Mouse (Mus musculus) gastrocnemius, adult 8-10 months (tissue): ENCODE results near the gene Patl2. TPM values are rescaled to one million over a fixed set of nuclear protein-coding genes. Genes with fewer than 3 reads are reported as not detected.
"Not testable (repeated sequence)": the region's sequence is repeated elsewhere in the genome, so short reads cannot be mapped to it uniquely, and the experiment has no call there.

Experiments
- DNase-seq, 2 experiments: peaks; one replicate each; pipeline ENCODE4 v3.0.0; 2022; ENCODE audit warnings: low spot score in 2 of 2
- total RNA-seq, 4 experiments: library from RNA; stranded (reverse); gene quantifications; 2 replicates each; pipeline ENCODE4 v1.2.4; 2022

Patl2 gene
- not detected for total RNA-seq

DNA sequence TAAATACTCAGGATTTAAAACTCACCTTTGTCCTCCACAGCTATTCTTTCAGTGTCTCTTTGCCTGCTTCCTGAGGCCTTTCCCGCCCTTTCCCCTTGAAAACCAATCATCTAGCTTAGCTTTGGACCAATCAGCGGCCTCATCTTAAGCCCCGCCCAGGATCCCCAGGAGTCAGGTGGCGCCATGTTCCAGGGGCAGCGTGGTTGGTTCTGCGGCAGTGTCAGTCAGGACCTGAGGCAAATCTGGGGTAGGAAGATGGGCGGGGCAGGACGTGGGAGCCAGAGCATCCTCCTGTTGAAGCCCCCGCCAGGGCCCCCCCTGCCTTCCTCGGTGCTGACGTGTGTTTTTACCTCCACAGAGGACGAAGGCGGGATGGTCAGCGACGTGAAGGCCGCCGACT, at the start of gene Patl2, which contains the start of gene Terb2:
Gene Patl2, minus strand, starts transcription at position 84 of the 400 bp plus-strand sequence.
Gene Terb2, plus strand, starts transcription at position 167 of the 400 bp plus-strand sequence.
- no peak for DNase-seq

- no peak for DNase-seq
Measured at GRCm38 (mm10) chr2:122235425-122235824, 49.4 kb upstream of the Patl2 start.

DNA sequence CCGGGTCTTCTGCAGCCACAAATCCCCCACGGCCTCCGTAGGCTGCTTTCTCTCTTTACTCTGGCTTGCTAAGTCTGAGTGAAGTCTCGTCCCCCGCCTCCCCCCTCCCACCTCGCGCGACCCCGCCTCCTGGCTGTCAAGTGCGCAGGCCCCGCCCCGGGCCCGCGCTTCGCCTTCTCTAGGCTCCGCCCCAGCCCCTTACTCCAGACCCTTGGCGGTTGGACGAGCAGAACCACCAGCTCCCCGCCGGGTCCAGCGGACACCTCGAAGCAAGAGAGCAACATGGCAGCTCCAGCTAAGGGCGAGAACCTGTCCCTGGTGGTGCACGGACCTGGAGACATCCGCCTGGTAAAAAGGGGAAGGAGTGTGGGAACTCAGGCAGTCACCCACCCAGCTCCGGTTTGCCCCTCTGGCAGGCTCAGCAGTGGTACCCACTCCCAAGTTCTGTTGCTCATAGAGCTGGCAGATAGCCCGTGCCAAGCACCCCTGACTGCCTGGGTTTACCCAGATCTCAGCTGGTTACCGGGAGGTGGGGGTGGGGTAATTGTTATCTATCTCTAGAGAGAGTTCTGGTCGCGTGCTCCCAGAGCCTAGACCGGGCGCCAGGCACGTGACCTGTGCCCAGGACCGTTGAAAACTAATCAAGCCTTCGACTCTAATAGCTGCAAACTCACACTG, 48.8 kb upstream of the Patl2 start, which contains the start of gene Sord:
Gene Sord, plus strand, starts transcription at position 139 of the 678 bp plus-strand sequence.
- peak; percentile 42 to 70 for DNase-seq

DNA sequence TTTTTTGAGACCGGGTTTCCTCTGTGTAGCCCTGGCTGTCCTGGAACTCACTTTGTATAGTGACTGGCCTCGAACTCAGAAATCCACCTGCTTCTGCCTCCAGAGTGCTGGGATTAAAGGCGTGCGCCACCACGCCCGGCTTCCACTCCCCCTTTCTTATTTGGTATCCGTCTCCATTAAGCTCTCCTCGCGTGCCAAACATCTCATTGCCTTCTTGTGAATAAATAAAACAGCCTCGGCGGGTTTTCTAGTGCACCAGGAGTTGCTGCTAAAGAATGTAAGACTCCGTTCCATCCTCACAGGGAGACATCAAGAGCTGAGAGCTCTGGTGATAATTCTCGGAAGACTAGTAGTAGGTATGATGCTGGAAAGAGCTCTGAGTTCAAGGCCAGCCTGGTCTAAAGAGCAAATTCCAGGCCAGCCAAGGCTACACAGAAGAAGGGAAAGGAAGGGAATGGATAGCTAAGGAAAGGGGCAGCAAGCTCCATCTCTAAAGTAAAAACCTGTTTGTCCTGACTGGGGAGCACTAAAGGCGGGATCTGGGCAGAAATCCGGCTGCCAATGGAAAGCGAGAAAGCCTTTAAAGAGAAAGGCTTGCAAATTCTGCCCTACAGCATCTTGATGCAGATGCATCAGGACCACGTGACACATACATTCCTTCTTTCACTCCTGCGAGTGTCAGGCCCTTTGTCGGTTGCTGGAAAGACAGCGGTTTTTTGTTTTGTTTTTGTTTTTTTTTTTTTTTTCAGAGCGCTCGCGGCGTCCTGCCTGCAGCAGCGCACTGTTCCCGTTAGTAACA, 48.0 kb upstream of the Patl2 start:
- DNase-seq, result peak in 1 of 2 experiments; percentile 5

DNA sequence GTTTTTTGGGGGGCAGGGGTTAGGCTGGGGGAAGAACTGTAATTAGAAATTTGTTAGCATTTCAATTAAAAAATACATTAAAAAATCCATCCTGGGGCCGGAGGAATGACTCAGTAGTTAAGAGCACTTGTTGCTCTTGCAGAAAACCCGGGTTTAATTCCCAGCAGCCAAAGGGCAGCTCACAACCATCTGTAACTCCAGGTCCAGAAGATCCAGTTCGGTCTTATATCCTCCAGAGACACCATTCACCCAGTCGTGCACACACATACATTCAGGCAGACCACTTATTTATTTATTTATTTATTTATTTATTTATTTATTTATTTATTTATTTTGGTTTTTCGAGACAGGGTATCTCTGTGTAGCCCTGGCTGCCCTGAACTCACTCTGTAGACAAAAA, 47.4 kb upstream of the Patl2 start:
- DNase-seq, result no peak

- DNase-seq, result no peak
Measured at GRCm38 (mm10) chr2:122231616-122232015, 45.6 kb upstream of the Patl2 start.

DNA sequence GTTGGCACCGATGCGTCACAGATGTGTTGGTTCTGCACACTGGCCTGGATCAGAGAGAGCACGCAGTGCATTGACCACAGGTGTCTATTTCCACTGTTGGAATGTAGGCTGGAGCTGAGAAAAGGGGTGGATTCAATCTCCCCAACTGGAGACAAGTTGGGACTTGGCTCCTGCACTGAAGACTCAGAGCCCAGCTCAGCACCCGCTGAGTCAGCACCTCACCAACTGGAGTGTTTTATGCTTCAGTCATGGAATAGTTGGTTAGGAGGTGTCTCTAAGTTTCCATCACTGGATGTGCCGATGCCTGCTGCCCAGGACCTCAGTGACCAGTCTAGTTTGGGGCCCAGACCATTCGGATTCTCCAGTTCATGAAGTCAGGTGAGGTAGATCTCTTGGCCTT, 44.4 kb upstream of the Patl2 start:
- DNase-seq, result no peak

- no peak for DNase-seq
Measured at GRCm38 (mm10) chr2:122223654-122224053, 37.7 kb upstream of the Patl2 start.

DNA sequence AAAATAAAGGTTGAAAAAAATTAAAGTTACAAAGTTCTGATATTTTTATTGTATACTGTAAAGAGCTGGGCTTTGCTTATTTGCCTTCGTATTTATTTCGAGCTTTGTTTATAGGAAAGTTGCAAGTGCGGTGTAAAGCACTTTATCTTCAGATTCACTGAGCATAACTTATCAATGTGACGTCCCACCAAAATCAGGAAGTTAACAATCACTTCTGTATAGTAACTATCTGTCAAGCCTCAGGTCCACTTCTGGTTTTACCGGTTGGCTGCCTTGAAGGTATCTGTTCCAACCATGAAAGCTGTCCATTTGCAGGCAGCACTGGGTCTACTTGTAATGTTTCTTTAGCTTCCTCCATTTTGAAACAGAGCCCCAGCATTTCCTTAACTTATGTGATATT, 36.3 kb upstream of the Patl2 start:
- no peak for DNase-seq

- no peak for DNase-seq
Measured at GRCm38 (mm10) chr2:122221798-122222197, 35.8 kb upstream of the Patl2 start.

- no peak for DNase-seq
Measured at GRCm38 (mm10) chr2:122221378-122221777, 35.4 kb upstream of the Patl2 start.

GRCm38 (mm10) chr2:122218234-122218633, 32.2 kb upstream of the Patl2 start:
- DNase-seq, result no peak

DNA sequence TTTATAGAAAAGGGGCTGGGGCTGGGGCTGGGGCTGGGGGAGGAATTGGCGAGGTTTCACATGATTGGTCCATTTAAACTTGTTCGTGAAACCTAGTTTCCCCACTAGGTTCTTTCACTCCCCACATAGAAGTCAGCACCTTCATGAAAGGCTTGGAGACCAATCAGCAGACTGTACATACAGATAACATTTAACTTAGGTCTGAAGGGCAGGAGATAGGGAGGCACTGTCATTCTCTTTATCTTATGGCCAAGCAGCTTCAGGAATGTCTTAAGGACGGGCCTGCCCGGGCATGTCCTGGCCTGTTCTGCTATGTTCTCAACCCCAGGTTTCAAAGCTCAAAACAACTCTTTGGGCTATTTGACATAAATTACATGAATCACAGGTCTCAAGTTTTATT, 31.1 kb upstream of the Patl2 start:
- not testable (repeated sequence) for DNase-seq

GRCm38 (mm10) chr2:122210534-122211228, 24.7 kb upstream of the Patl2 start:
- no peak for DNase-seq

GRCm38 (mm10) chr2:122206440-122207107, 20.6 kb upstream of the Patl2 start:
- no peak for DNase-seq

GRCm38 (mm10) chr2:122201501-122201900, 15.5 kb upstream of the Patl2 start:
- DNase-seq, result no peak

DNA sequence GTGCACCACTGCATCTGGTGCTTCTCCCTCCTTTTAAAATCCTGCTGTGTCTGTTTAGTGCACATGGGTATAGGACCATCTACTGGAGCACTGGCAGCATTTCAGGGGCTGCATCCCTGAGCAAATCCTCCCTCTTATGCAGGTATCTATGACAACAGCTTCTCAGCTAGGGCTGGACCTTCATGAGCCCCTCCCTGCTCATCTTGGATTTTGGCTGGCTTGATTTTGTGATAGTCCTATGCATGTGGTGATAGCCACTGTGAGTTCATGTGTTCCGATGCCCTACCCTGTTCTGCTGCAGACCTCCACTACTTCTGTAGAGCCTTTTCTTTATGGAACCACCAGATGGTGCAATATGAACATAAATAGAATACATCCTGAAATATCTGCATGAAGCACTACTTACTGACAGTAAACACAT, 8.5 kb upstream of the Patl2 start:
- no peak for DNase-seq

DNA sequence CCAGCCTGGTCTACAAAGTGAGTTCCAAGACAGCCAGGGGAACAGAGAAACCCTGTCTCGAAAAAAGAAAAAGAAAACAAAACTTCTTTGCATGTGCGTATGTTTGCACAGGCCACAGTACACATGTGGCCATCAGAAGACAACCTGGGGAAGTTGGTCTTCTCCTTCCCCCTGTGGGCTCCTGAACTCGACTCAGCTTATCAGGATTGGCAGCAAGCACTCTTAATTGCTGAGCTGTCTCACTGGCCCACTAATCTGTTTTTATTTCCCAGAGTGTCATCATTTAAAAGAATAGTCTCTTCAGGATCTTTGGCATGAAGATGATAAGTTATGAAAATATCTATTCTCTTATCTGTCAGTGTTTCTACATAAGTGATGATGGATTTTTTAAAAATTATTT, 5.9 kb upstream of the Patl2 start:
- DNase-seq, result no peak

GRCm38 (mm10) chr2:122186751-122187150, 762 bp upstream of the Patl2 start:
- no peak for DNase-seq

DNA sequence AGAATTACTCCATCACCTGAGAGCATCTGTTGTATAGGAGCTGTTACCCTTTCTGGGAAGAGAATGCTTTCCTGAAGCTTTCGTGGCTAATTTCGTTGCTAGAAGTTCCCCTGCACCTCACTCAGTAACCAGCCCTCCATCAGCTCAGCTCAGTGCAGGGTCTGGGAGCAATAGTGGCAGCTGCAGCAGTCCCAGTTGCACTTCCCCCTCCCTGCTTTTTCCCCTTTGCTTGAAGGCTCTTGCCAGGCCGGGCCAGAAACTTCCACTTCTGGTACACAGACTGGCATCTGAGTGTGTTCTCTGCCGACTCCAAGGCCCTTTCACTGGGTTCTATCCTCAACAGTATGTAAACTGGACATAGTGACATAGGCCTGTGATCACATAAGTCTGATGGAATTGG, 903 bp downstream of the Patl2 start:
- no peak for DNase-seq

- DNase-seq, result no peak
Measured at GRCm38 (mm10) chr2:122180051-122180822, 5.8 kb downstream of the Patl2 start.
